Mouse (Mus musculus) neural tube, embryonic 13.5 days (tissue): ENCODE results near the gene Hivep1. TPM values are rescaled to one million over a fixed set of nuclear protein-coding genes. Genes with fewer than 3 reads are reported as not detected.
A peak's percentile ranks its signal among the peaks of the same experiment; 100 is the strongest.

Experiments
- ATAC-seq: fragments of 200-750 bp; cut with Nextera tagmentation; 2 replicates; pipeline ENCODE4 v1.8.0; 2017; ENCODE audit warnings: low read depth, mild to moderate bottlenecking, moderate TSS enrichment, moderate library complexity
- H3K27ac ChIP-seq: fragments of 300-500 bp; sonication (generic); replicated peaks from 2 replicates; pipeline ENCODE4 v1.5.1; 2015; ENCODE audit warnings: moderate library complexity, mild to moderate bottlenecking, inconsistent platforms
- H3K27me3 ChIP-seq: fragments of 300-500 bp; sonication (generic); 2 replicates; pipeline ENCODE4 v1.6.1; 2015; ENCODE audit warnings: mild to moderate bottlenecking, inconsistent platforms
- H3K36me3 ChIP-seq: fragments of 300-500 bp; sonication (generic); 2 replicates; pipeline ENCODE4 v1.6.1; 2015; ENCODE audit warnings: mild to moderate bottlenecking, inconsistent platforms
- H3K4me1 ChIP-seq: fragments of 300-500 bp; sonication (generic); replicated peaks from 2 replicates; pipeline ENCODE4 v1.6.1; 2015; ENCODE audit warnings: inconsistent platforms
- H3K4me2 ChIP-seq: fragments of 300-500 bp; sonication (generic); 2 replicates; pipeline ENCODE4 v1.6.1; 2015; ENCODE audit warnings: inconsistent platforms, mild to moderate bottlenecking, moderate library complexity
- H3K4me3 ChIP-seq: fragments of 300-500 bp; sonication (generic); 2 replicates; pipeline ENCODE4 v1.5.1; 2015; ENCODE audit warnings: mild to moderate bottlenecking, inconsistent platforms
- H3K9ac ChIP-seq: fragments of 300-500 bp; sonication (generic); 2 replicates; pipeline ENCODE4 v1.6.1; 2015; ENCODE audit warnings: moderate library complexity, mild to moderate bottlenecking, inconsistent platforms
- H3K9me3 ChIP-seq: fragments of 300-500 bp; sonication (generic); 2 replicates; pipeline ENCODE4 v1.6.1; 2016; ENCODE audit warnings: inconsistent platforms
- WGBS: fragments of 180-500 bp; shearing (Covaris S2); methylation state at CpG from one replicate; pipeline ENCODE4 v1.1.7; 2015; 5-methylcytosine and 5-hydroxymethylcytosine counted together
- polyA plus RNA-seq: library from polyadenylated mRNA; unstranded; fragments of >200 nt; fragmentation: Nextera tagmentation; extraction: Ambion mirVana; gene quantifications from 2 replicates; pipeline ENCODE4 v1.2.1, GENCODE M21; 2015

Gene Hivep1
- polyA plus RNA-seq, 1 experiment from 2014 or later = 16.7 TPM

DNA sequence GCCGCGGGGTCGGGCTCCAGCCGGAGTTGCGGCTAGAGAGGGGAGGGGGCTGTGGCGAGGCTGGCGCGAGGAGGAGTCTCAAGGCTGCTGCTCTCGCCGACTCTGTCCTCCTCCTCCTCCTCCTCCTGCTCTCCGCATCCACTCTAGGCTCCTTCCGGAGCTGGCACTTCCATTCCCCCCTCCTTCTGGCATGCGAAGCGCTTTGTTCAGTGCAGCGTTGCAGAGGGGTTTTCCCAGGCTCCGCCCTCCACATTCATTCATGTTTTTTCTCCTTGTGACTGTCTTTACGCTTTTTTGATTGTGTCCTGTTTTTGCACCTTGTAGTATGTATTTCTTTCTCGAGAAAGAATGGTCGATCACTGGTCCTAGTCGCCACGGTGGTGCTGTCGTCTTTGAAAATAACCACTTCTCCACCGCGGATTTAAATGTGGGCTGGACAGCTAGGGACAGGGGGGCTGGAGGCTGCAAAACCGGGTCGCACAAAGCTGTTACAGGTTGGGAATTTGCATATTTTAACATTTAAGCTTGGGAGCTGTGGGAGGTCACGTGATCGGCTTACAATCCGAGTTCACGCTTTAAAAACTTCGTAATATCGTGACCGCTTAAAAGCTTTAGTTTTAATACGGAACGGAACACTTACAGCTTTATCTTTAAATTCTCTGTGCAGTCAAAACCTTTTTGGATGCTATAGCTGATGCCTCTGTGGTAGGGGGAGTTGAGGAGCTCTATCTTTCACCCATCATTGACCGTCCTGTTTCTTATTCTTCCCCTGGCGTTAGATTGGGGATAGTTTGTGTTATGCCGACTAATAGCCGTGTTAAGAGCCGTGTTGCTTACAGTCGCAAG lies 1.1 kb downstream of the Hivep1 start:
- Histone ChIP-seq H3K9me3 (no peaks in the 10 kb centered on the region), H3K4me3 (peak overlapping the region; percentile 94), H3K27me3 (no peaks in the 10 kb centered on the region), H3K9ac (peak overlapping the region; percentile 96), H3K27ac (peak overlapping the region; percentile 98), H3K4me2 (peak overlapping the region; percentile 86), H3K4me1 (peaks cover 48% of the 10 kb centered on the region), H3K36me3 (peaks cover 16% of the 10 kb centered on the region)
- under 1% methylated on average over 35 of the region's 41 CpGs for WGBS
- ATAC-seq = peak; percentile 79

DNA sequence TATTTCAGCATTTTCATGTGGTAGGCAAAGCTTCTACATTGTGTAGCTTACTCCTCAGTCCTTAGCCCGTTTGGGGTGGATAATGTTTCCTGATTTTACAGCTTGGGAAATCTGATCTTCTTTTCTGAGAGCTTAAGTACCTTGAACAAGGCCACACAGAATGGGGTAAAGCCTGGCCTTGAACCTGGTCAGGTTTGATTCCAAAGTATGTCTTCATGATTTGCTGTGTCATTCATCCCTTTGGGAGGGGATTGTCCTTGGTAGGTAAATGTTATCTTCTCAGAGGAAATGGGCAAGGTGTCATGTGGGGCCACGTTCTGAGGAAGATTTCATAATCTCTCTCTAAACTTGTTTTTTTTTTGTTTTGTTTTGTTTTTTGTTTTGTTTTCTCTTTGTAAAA lies 1.8 kb downstream of the Hivep1 start:
- peak overlapping the region; percentile 86 for H3K4me2 ChIP-seq
- H3K9ac ChIP-seq = peak overlapping the region; percentile 96
- no peak overlapping the region for H3K27ac ChIP-seq
- peaks cover 45% of the 10 kb centered on the region for H3K4me1 ChIP-seq
- H3K36me3 ChIP-seq = peaks cover 16% of the 10 kb centered on the region
- H3K9me3 ChIP-seq = no peaks in the 10 kb centered on the region
- 28% methylated on average over 2 of the region's 2 CpGs for WGBS
- H3K4me3 ChIP-seq = peak overlapping the region; percentile 94
- ATAC-seq = no peak
- H3K27me3 ChIP-seq = no peaks in the 10 kb centered on the region

DNA sequence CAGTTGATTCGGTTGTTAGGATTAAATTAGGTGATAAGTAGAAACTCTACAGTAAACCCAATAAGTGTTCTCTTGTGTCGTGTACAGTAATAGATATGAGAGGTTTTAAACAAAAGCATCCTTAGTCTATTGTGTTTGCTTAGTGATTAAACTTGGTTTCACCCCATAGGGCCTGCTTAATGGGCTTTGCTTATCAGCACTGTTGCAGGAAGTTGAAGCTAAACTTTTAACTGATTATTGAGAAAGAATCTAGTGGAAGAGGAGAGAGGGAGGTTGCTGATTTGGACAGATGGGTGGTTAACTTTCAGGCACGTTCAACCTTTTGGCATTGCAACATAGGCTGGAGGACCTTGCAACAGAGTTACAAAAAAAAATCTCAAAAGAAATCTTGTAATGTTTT lies 2.3 kb downstream of the Hivep1 start:
- peaks cover 40% of the 10 kb centered on the region for H3K4me1 ChIP-seq
- H3K36me3 ChIP-seq = peaks cover 16% of the 10 kb centered on the region
- 79% methylated on average over 3 of the region's 3 CpGs for WGBS
- H3K27ac ChIP-seq = no peak overlapping the region
- H3K4me3 ChIP-seq = no peak overlapping the region
- H3K4me2 ChIP-seq = 0 out of 2 replicates have a peak overlapping the region, but pooled peaks have one; percentile 86
- H3K9ac ChIP-seq = no peak overlapping the region
- no peaks in the 10 kb centered on the region for H3K9me3 ChIP-seq
- no peak for ATAC-seq
- no peaks in the 10 kb centered on the region for H3K27me3 ChIP-seq

- no peaks in the 10 kb centered on the region for H3K27me3 ChIP-seq
- no peak overlapping the region for H3K27ac ChIP-seq
- no peak overlapping the region for H3K4me3 ChIP-seq
- 93% methylated on average over 2 of the region's 2 CpGs for WGBS
- no peaks in the 10 kb centered on the region for H3K9me3 ChIP-seq
- peaks cover 32% of the 10 kb centered on the region for H3K36me3 ChIP-seq
- H3K4me1 ChIP-seq = peaks cover 22% of the 10 kb centered on the region
- no peak overlapping the region for H3K9ac ChIP-seq
- ATAC-seq = no peak
- H3K4me2 ChIP-seq = no peak overlapping the region
Observed at GRCm38 (mm10) chr13:42056712-42057332, 5.0 kb downstream of the Hivep1 start.

GRCm38 (mm10) chr13:42060846-42061630 lies 9.2 kb downstream of the Hivep1 start:
- no peak overlapping the region for H3K9ac ChIP-seq
- no peaks in the 10 kb centered on the region for H3K27me3 ChIP-seq
- WGBS = 87% methylated on average over 10 of the region's 10 CpGs
- H3K4me3 ChIP-seq = no peak overlapping the region
- no peaks in the 10 kb centered on the region for H3K9me3 ChIP-seq
- H3K4me1 ChIP-seq = no peaks in the 10 kb centered on the region
- peaks cover 43% of the 10 kb centered on the region for H3K36me3 ChIP-seq
- no peak for ATAC-seq
- no peak overlapping the region for H3K27ac ChIP-seq
- H3K4me2 ChIP-seq = no peak overlapping the region

DNA sequence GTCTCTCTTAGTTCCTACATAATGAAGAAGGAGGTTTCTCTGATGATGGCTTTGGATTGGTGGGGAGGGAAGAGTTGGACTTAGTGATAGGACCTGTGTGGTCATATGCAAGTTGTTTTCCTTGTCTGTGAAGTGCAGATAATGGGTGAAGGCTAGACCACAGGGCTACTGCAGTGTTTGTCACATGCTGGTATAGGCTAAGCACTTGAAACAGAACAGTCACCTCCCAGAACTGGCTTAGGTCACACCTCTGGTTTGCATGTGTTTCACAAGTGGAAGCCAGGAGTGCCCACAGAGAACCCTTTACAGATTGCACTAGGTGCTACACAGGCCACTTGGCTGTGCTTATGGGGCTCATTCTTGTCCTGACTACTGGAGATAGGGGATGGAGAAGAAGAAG lies 12.4 kb downstream of the Hivep1 start:
- Histone ChIP-seq H3K4me2 (no peak overlapping the region), H3K9ac (no peak overlapping the region), H3K27me3 (no peaks in the 10 kb centered on the region), H3K9me3 (no peaks in the 10 kb centered on the region), H3K4me3 (no peak overlapping the region), H3K27ac (no peak overlapping the region), H3K36me3 (peaks cover 47% of the 10 kb centered on the region), H3K4me1 (0 out of 2 replicates have a peak, but pooled peaks cover 3% of the 10 kb centered on the region)
- ATAC-seq = no peak

GRCm38 (mm10) chr13:42070236-42070635 lies 18.4 kb downstream of the Hivep1 start:
- Histone ChIP-seq H3K4me2 (no peak overlapping the region), H3K9me3 (no peaks in the 10 kb centered on the region), H3K4me1 (0 out of 2 replicates have a peak, but pooled peaks cover 8% of the 10 kb centered on the region), H3K4me3 (no peak overlapping the region), H3K27me3 (no peaks in the 10 kb centered on the region), H3K27ac (no peak overlapping the region), H3K9ac (peak overlapping the region; percentile 17; the same call in 1 of the 2 replicates), H3K36me3 (peaks cover 18% of the 10 kb centered on the region; the same call in 1 of the 2 replicates)
- no peak for ATAC-seq
- WGBS = 85% methylated on average over 4 of the region's 4 CpGs

DNA sequence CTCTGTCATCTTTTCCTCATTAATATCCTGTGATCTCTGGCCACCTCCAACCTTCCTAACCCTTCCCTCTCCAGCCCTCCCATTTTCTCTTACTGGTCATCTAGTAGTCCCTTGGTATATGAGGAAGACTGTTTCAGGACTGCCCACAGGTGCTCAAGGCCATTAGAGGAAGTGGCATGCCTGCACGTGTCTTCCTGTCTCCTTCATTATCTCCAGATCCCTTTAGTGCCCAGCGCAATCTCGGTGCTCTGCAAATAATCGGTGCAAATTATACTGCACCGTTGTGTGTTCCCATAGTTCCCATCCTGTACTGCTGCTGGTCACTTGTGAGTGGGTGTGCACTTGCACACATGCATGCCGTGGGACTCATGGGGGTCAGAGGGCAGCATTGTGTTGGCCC lies 19.2 kb downstream of the Hivep1 start:
- WGBS = 89% methylated on average over 6 of the region's 6 CpGs
- Histone ChIP-seq H3K27me3 (no peaks in the 10 kb centered on the region), H3K9me3 (no peaks in the 10 kb centered on the region), H3K36me3 (peaks cover 13% of the 10 kb centered on the region; the same call in 1 of the 2 replicates), H3K9ac (no peak overlapping the region), H3K27ac (no peak overlapping the region), H3K4me3 (no peak overlapping the region), H3K4me1 (0 out of 2 replicates have a peak, but pooled peaks cover 8% of the 10 kb centered on the region), H3K4me2 (no peak overlapping the region)
- ATAC-seq = no peak

- Histone ChIP-seq H3K4me1 (0 out of 2 replicates have a peak, but pooled peaks cover 5% of the 10 kb centered on the region), H3K4me2 (no peak overlapping the region), H3K27me3 (no peaks in the 10 kb centered on the region), H3K9me3 (no peaks in the 10 kb centered on the region), H3K27ac (no peak overlapping the region), H3K4me3 (no peak overlapping the region), H3K9ac (no peak overlapping the region), H3K36me3 (peaks cover 10% of the 10 kb centered on the region; the same call in 1 of the 2 replicates)
- WGBS = 81% methylated on average over 6 of the region's 6 CpGs
- no peak for ATAC-seq
Observed at GRCm38 (mm10) chr13:42073285-42073684, 21.5 kb downstream of the Hivep1 start.

GRCm38 (mm10) chr13:42075546-42075945 lies 23.7 kb downstream of the Hivep1 start:
- Histone ChIP-seq H3K9ac (no peak overlapping the region), H3K27ac (no peak overlapping the region), H3K4me3 (no peak overlapping the region), H3K27me3 (no peaks in the 10 kb centered on the region), H3K9me3 (no peaks in the 10 kb centered on the region), H3K36me3 (peaks cover 6% of the 10 kb centered on the region; the same call in 1 of the 2 replicates), H3K4me1 (no peaks in the 10 kb centered on the region; the same call in 1 of the 2 replicates), H3K4me2 (no peak overlapping the region)
- WGBS = 97% methylated on average over 5 of the region's 5 CpGs
- no peak for ATAC-seq

GRCm38 (mm10) chr13:42076751-42077302 lies 25.0 kb downstream of the Hivep1 start:
- Histone ChIP-seq H3K9me3 (no peaks in the 10 kb centered on the region), H3K27ac (no peak overlapping the region), H3K4me3 (no peak overlapping the region), H3K27me3 (no peaks in the 10 kb centered on the region), H3K9ac (no peak overlapping the region), H3K4me1 (no peaks in the 10 kb centered on the region; the same call in 1 of the 2 replicates), H3K4me2 (no peak overlapping the region), H3K36me3 (peaks cover 14% of the 10 kb centered on the region; the same call in 1 of the 2 replicates)
- 94% methylated on average over 5 of the region's 5 CpGs for WGBS
- 0 out of 2 replicates have a peak, but pooled peaks have one; percentile 43 for ATAC-seq
